Mouse (Mus musculus) inflammation-experienced regulatory T-cells, adult 6 months (primary cell): ENCODE data around the gene Yif1b. TPM values are rescaled to one million over a fixed set of nuclear protein-coding genes. Genes with fewer than 3 reads are reported as not detected.

Experiments
- polyA plus RNA-seq, 3 experiments: library from polyadenylated mRNA; unstranded; fragments of 100-300 nt; shearing (Covaris generic); gene quantifications; one replicate each; pipeline ENCODE4 v1.2.1; 2017

Gene Yif1b
- polyA plus RNA-seq, 3 experiments from 2014 or later, result 56.3 to 68.5 (median 57.1) TPM

Other genes starting within 250 kb of the Yif1b start
- gene Ryr1, start 113.2 kb upstream of the Yif1b start, polyA plus RNA-seq, result under 1 TPM in 2 of 3 experiments, not detected in 1; 0.05 to 0.16 TPM
- 1 to 10 TPM in 1 of 3 experiments, under 1 TPM in 2; 0.45 to 1.1 (median 0.95) TPM for gene Rasgrp4, start 103.5 kb upstream of the Yif1b start, polyA plus RNA-seq
- gene Fam98c, start 82.1 kb upstream of the Yif1b start, polyA plus RNA-seq, result 10 to 100 TPM in 2 of 3 experiments, 1 to 10 TPM in 1; 6.5 to 11.3 (median 11.3) TPM
- not detected for gene Ggn, start 68.1 kb upstream of the Yif1b start, polyA plus RNA-seq
- gene Spred3, start 67.9 kb upstream of the Yif1b start, polyA plus RNA-seq, result under 1 TPM; 0.18 to 0.46 (median 0.46) TPM
- 100 to 1,000 TPM; 174 to 249 (median 197) TPM for gene Psmd8, start 57.6 kb upstream of the Yif1b start, polyA plus RNA-seq
- 1 to 10 TPM in 1 of 3 experiments, under 1 TPM in 2; 0.28 to 1.2 (median 0.67) TPM for gene Catsperg1, start 24.3 kb upstream of the Yif1b start, polyA plus RNA-seq
- 1 to 10 TPM; 1.9 to 4.0 (median 2.0) TPM for gene Kcnk6, start 5.8 kb upstream of the Yif1b start, polyA plus RNA-seq
- 1 to 10 TPM in 2 of 3 experiments, under 1 TPM in 1; 0.91 to 1.9 (median 1.7) TPM for gene 2200002D01Rik, start 10.1 kb downstream of the Yif1b start, polyA plus RNA-seq
- 10 to 100 TPM; 58.9 to 90.9 (median 63.6) TPM for gene Spint2, start 43.6 kb downstream of the Yif1b start, polyA plus RNA-seq
- not detected for gene Ppp1r14a, start 51.0 kb downstream of the Yif1b start, polyA plus RNA-seq
- gene Dpf1, start 65.6 kb downstream of the Yif1b start, polyA plus RNA-seq, result 1 to 10 TPM in 1 of 3 experiments, under 1 TPM in 1, not detected in 1; 0.13 to 1.2 TPM